Mouse (Mus musculus) c-Kit-positive CD71-negative TER-119-negative erythroid progenitor cells, embryonic 14.5 days (primary cell): ENCODE results near the gene Baiap2l2.
A peak's percentile ranks its signal among the peaks of the same experiment; 100 is the strongest.
"Not testable (repeated sequence)": the region's sequence is repeated elsewhere in the genome, so short reads cannot be mapped to it uniquely, and the experiment has no call there.

Experiments
- DNase-seq: peaks from one replicate; pipeline ENCODE4 v3.0.0-alpha.2; 2013; ENCODE audit warnings: low read depth

The Baiap2l2 gene

GRCm38 (mm10) chr15:79261095-79261725, 24.1 kb downstream of the Baiap2l2 start:
- DNase-seq, result no peak

GRCm38 (mm10) chr15:79258521-79258920, 26.8 kb downstream of the Baiap2l2 start:
- no peak for DNase-seq

GRCm38 (mm10) chr15:79254661-79255060, 30.7 kb downstream of the Baiap2l2 start, which contains the start of gene Slc16a8:
Gene Slc16a8 (minus strand): TSS chr15:79254761.
- DNase-seq, result no peak

GRCm38 (mm10) chr15:79252580-79252979, 32.8 kb downstream of the Baiap2l2 start:
- no peak for DNase-seq

GRCm38 (mm10) chr15:79251781-79252491, 33.4 kb downstream of the Baiap2l2 start:
- no peak for DNase-seq

GRCm38 (mm10) chr15:79251168-79251567, 34.2 kb downstream of the Baiap2l2 start:
- DNase-seq, result no peak

- DNase-seq, result no peak
Observed at GRCm38 (mm10) chr15:79250236-79250635, 35.1 kb downstream of the Baiap2l2 start.

GRCm38 (mm10) chr15:79245321-79245720, 40.0 kb downstream of the Baiap2l2 start:
- no peak for DNase-seq

GRCm38 (mm10) chr15:79244071-79244893, 41.1 kb downstream of the Baiap2l2 start:
- DNase-seq, result no peak

- DNase-seq, result peak; percentile 98
Observed at GRCm38 (mm10) chr15:79243234-79244042, 41.9 kb downstream of the Baiap2l2 start.

- DNase-seq, result no peak
Observed at GRCm38 (mm10) chr15:79242574-79243233, 42.6 kb downstream of the Baiap2l2 start.

- DNase-seq, result no peak
Observed at GRCm38 (mm10) chr15:79238036-79238435, 47.3 kb downstream of the Baiap2l2 start.

- DNase-seq, result no peak
Observed at GRCm38 (mm10) chr15:79235268-79235667, 50.1 kb downstream of the Baiap2l2 start.

- peak; percentile 70 for DNase-seq
Observed at GRCm38 (mm10) chr15:79229058-79229821, 56.1 kb downstream of the Baiap2l2 start, which contains the start of the genes Pick1 and Gm49486. Gene Pick1 (plus strand): TSS chr15:79229173. Gene Gm49486 (plus strand): TSS chr15:79229391.

GRCm38 (mm10) chr15:79225780-79226179, 59.6 kb downstream of the Baiap2l2 start:
- not testable (repeated sequence) for DNase-seq

GRCm38 (mm10) chr15:79224685-79225084, 60.7 kb downstream of the Baiap2l2 start:
- peak; percentile 89 for DNase-seq

- DNase-seq, result no peak
Observed at GRCm38 (mm10) chr15:79223641-79224040, 61.7 kb downstream of the Baiap2l2 start.

- DNase-seq, result no peak
Observed at GRCm38 (mm10) chr15:79219572-79219971, 65.8 kb downstream of the Baiap2l2 start.

- DNase-seq, result no peak
Observed at GRCm38 (mm10) chr15:79216191-79216590, 69.1 kb downstream of the Baiap2l2 start.

GRCm38 (mm10) chr15:79213591-79213990, 71.7 kb downstream of the Baiap2l2 start:
- DNase-seq, result no peak
